Mouse (Mus musculus) heart, adult 9 months (tissue): Measurements from ENCODE around the gene Slc12a8.

Experiments used
- DNase-seq, 2 experiments: peaks; one replicate each; pipeline ENCODE4 v3.0.0; 2022; ENCODE audit warnings: low spot score in 2 of 2

The Slc12a8 gene

GRCm38 (mm10) chr16:33544346-33544745 is 27.2 kb downstream of the Slc12a8 start:
- no peak for DNase-seq

GRCm38 (mm10) chr16:33545530-33545929 is 28.4 kb downstream of the Slc12a8 start:
- DNase-seq = no peak

GRCm38 (mm10) chr16:33553689-33554342 is 36.7 kb downstream of the Slc12a8 start:
- no peak for DNase-seq

- DNase-seq = no peak
These were observed 41.0 kb downstream of the Slc12a8 start for GRCm38 (mm10) chr16:33558121-33558520.

- peak; percentile 89 to 92 for DNase-seq
These were observed 43.2 kb downstream of the Slc12a8 start for GRCm38 (mm10) chr16:33560281-33560680.

- no peak for DNase-seq
These were observed 44.3 kb downstream of the Slc12a8 start for GRCm38 (mm10) chr16:33561308-33562009.

GRCm38 (mm10) chr16:33562874-33563537 is 45.9 kb downstream of the Slc12a8 start:
- peak; percentile 63 to 76 for DNase-seq

- peak; percentile 52 to 60 for DNase-seq
These were observed 46.4 kb downstream of the Slc12a8 start for GRCm38 (mm10) chr16:33563538-33564013.

GRCm38 (mm10) chr16:33566467-33566866 is 49.3 kb downstream of the Slc12a8 start:
- DNase-seq = no peak

- DNase-seq = no peak
These were observed 50.6 kb downstream of the Slc12a8 start for GRCm38 (mm10) chr16:33567736-33568135.

- DNase-seq = no peak
These were observed 51.3 kb downstream of the Slc12a8 start for GRCm38 (mm10) chr16:33568269-33569016.

GRCm38 (mm10) chr16:33572646-33573045 is 55.5 kb downstream of the Slc12a8 start:
- DNase-seq = no peak

- DNase-seq = no peak
These were observed 56.6 kb downstream of the Slc12a8 start for GRCm38 (mm10) chr16:33573703-33574102.

GRCm38 (mm10) chr16:33575728-33576127 is 58.6 kb downstream of the Slc12a8 start:
- no peak for DNase-seq

- DNase-seq = peak; percentile 45 to 68
These were observed 59.4 kb downstream of the Slc12a8 start for GRCm38 (mm10) chr16:33576271-33577189.

GRCm38 (mm10) chr16:33578462-33578861 is 61.3 kb downstream of the Slc12a8 start:
- DNase-seq = peak in 1 of 2 experiments; percentile 71

- DNase-seq = no peak
These were observed 63.2 kb downstream of the Slc12a8 start for GRCm38 (mm10) chr16:33580331-33580730.

- DNase-seq = peak; percentile 88 to 91
These were observed 63.7 kb downstream of the Slc12a8 start for GRCm38 (mm10) chr16:33580736-33581241.

GRCm38 (mm10) chr16:33581661-33582099 is 64.6 kb downstream of the Slc12a8 start:
- peak; percentile 88 to 89 for DNase-seq

- DNase-seq = peak; percentile 52 to 67
These were observed 65.4 kb downstream of the Slc12a8 start for GRCm38 (mm10) chr16:33582495-33582894.
